Mouse (Mus musculus) erythroblast, embryonic 14.5 days (primary cell): ENCODE data around the gene Kdm4b. TPM values are rescaled to one million over a fixed set of nuclear protein-coding genes. Genes with fewer than 3 reads are reported as not detected.

ENCODE experiments used
- H3K27me3 ChIP-seq: 2 replicates; pipeline ENCODE4 v1.6.1; 2012; ENCODE audit warnings: inconsistent platforms; ENCODE audit not compliant: control insufficient read depth
- H3K36me3 ChIP-seq: 2 replicates; pipeline ENCODE4 v1.6.1; 2012; ENCODE audit warnings: mild to moderate bottlenecking, inconsistent platforms; ENCODE audit not compliant: control insufficient read depth
- H3K4me1 ChIP-seq: 2 replicates; pipeline ENCODE4 v1.6.1; 2012; ENCODE audit warnings: inconsistent platforms; ENCODE audit not compliant: control insufficient read depth
- H3K4me3 ChIP-seq: replicated peaks from 2 replicates; pipeline ENCODE3; 2012; ENCODE audit warnings: moderate library complexity, mild to moderate bottlenecking, inconsistent platforms
- H3K9me3 ChIP-seq: 2 replicates; pipeline ENCODE4 v1.6.1; 2012; ENCODE audit warnings: low read length, inconsistent platforms, mixed read lengths; ENCODE audit not compliant: control insufficient read depth
- GATA1 ChIP-seq: IDR thresholded peaks from 2 replicates; pipeline ENCODE4 v1.6.1; 2012; ENCODE audit warnings: low read length, inconsistent platforms, mixed read lengths
- TAL1 ChIP-seq: IDR thresholded peaks from 3 replicates; pipeline ENCODE4 v1.6.1; 2012; ENCODE audit warnings: low read length, inconsistent platforms, mixed read lengths
- polyA plus RNA-seq: library from polyadenylated mRNA; stranded (reverse); fragments of >175 nt; gene quantifications from 2 replicates; pipeline ENCODE4 v1.2.3, GENCODE M21; 2012

Gene Kdm4b
- polyA plus RNA-seq, 1 experiment: 1.1 TPM

DNA sequence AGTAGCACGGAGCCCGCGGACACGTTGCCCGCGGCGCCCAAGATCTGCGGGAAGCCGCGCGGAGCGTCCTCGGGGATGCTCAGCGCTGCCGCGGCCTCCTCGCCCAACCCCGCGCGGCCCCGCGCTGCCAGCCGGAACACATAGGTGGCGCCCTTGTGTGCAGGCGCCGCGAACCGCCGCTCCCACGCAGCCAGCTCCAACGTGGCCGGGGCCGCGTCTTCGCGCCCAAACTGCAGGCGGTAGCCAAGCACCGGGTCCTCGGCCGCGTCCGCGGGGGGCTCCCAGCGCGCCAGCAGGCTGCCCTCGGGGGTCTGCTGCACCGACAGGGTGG, 99.7 kb downstream of the Kdm4b start:
- H3K4me1 ChIP-seq: peaks cover 15% of the 10 kb centered on the region
- peaks cover 9% of the 10 kb centered on the region; the same call in 1 of the 2 replicates for H3K36me3 ChIP-seq
- no peak for TF ChIP-seq GATA1
- no peak for TF ChIP-seq TAL1
- peaks cover 23% of the 10 kb centered on the region for H3K27me3 ChIP-seq
- H3K9me3 ChIP-seq: no peaks in the 10 kb centered on the region
- peak overlapping the region; percentile 53 for H3K4me3 ChIP-seq

DNA sequence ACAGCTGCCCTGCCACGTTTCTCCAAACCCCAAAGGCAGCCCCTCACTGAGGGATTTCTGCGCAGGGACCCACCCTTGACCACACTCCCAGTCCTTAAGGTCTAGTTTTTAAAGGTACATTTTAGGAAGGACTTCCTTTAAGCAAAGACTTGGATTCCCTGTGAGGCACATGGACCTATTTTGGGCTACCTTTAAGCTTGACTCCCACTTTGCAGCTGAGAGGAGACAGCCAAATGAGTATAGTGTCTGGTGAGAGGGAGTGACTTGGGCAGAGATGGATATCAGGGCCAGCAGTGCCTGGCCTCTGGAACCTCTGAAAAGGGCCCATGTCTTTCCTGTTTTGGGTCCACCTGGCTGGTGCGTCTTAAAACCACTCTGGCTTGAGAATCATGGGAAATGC, 100.1 kb downstream of the Kdm4b start:
- H3K4me3 ChIP-seq: no peak overlapping the region
- no peaks in the 10 kb centered on the region for H3K9me3 ChIP-seq
- peaks cover 9% of the 10 kb centered on the region; the same call in 1 of the 2 replicates for H3K36me3 ChIP-seq
- no peak for TF ChIP-seq GATA1
- no peak for TF ChIP-seq TAL1
- H3K4me1 ChIP-seq: peaks cover 15% of the 10 kb centered on the region
- H3K27me3 ChIP-seq: peaks cover 23% of the 10 kb centered on the region

DNA sequence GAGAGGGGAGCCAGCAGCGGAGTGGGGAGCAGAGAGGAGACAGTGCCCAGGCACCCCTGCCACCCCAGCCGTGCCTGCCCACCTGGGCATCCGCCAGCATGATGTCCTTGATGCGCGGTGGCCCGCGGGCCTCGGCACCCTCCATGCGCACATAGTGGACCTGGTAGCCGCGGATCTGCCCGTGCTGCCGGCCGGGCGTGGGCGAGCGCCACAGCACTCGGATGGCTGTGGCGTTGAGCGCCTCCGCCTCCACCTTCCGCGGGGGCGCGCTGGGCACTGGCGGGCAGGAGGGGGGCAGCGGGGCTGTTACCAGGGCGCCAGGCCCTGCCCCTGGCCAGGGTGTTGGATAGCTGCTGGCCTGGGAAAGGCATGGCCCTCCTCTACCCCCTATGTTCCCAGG, 102.0 kb downstream of the Kdm4b start:
- H3K36me3 ChIP-seq: peaks cover 9% of the 10 kb centered on the region; the same call in 1 of the 2 replicates
- H3K9me3 ChIP-seq: no peaks in the 10 kb centered on the region
- H3K4me1 ChIP-seq: peaks cover 15% of the 10 kb centered on the region
- H3K4me3 ChIP-seq: no peak overlapping the region
- TF ChIP-seq TAL1 (no peak), GATA1 (no peak)
- peaks cover 23% of the 10 kb centered on the region for H3K27me3 ChIP-seq

DNA sequence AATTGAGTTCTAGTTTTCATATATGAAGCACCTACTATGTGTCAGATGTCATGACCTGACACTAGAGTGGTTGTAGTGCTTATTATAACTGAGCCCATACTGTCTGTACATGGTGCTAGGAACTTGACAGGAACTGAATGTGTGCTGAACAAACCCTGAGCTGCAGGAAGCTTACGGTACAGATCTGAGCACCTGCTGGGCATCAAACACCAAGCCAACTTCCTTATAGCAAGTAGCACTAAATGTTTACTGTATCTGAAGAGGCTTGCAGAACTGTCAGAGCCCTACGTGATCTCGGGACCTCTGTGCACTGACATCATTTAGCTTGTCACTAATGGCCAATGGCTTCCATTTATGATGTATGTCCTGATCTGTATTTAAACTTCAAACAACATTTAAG, 105.7 kb downstream of the Kdm4b start:
- Histone ChIP-seq H3K36me3 (peaks cover 6% of the 10 kb centered on the region), H3K9me3 (peaks cover 4% of the 10 kb centered on the region; the same call in 1 of the 2 replicates), H3K4me3 (no peak overlapping the region), H3K4me1 (no peaks in the 10 kb centered on the region), H3K27me3 (no peaks in the 10 kb centered on the region)
- TF ChIP-seq TAL1 (no peak), GATA1 (no peak)

DNA sequence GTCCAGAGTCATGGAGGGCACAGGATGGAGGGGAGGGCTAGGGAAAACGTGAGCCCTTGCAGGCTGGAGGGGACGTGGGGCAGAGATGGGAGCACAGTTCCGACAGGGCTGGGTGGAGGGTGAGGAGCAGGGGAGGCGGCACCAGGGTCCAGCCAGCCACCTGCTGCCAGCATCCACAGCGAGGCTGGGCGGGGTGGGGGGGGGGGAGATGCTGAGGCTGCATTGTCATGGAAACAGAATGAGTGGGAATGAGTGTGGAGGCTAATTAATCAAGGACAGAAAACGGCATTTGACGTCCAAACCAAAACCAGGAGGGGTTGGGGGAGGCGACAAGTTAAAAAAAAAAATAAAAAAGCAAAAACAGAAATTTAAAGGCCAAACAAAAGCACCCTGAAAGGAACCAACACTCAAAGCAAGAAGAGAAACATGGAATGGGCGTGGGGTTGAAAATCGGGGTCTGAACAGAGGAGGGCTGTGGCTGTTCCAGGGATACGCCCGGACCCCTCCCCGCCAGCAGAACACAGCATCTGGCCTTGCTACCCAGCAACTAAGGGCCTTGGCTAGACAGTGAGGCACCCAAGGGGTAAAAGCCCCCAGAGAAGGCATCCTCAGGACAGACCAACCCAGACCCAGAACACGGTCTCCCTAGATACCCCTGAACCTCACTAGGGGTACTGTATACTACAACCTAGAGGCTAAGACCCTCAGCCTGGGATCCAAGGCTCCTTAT, 114.0 kb downstream of the Kdm4b start:
- Histone ChIP-seq H3K27me3 (no peaks in the 10 kb centered on the region), H3K4me3 (no peak overlapping the region), H3K9me3 (peaks cover 10% of the 10 kb centered on the region; the same call in 1 of the 2 replicates), H3K36me3 (peaks cover 10% of the 10 kb centered on the region), H3K4me1 (no peaks in the 10 kb centered on the region)
- TF ChIP-seq TAL1 (no peak), GATA1 (no peak)

DNA sequence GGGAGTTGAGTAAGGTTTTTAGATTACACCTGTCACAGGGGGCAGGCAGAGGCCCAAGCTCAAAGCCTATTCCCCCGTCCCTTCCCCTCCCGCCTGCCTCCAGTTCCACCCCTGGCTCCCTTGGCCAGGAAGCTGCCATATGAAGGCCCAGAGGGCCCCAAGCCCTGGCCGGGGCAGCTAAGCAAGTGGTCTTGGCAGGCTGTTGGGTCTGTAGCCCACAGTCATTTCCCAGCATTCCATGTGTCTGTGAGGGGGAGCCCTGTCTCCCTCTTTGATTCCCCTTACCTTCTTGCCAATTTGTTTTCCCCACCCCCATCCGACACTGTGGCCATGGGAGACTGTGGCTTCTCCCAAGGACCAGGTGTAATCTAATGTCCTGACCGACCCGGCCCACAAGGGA, 116.5 kb downstream of the Kdm4b start:
- Histone ChIP-seq H3K36me3 (peaks cover 10% of the 10 kb centered on the region; the same call in 1 of the 2 replicates), H3K27me3 (no peaks in the 10 kb centered on the region), H3K9me3 (peaks cover 3% of the 10 kb centered on the region; the same call in 1 of the 2 replicates), H3K4me3 (no peak overlapping the region), H3K4me1 (no peaks in the 10 kb centered on the region)
- no peak for TF ChIP-seq GATA1
- no peak for TF ChIP-seq TAL1

DNA sequence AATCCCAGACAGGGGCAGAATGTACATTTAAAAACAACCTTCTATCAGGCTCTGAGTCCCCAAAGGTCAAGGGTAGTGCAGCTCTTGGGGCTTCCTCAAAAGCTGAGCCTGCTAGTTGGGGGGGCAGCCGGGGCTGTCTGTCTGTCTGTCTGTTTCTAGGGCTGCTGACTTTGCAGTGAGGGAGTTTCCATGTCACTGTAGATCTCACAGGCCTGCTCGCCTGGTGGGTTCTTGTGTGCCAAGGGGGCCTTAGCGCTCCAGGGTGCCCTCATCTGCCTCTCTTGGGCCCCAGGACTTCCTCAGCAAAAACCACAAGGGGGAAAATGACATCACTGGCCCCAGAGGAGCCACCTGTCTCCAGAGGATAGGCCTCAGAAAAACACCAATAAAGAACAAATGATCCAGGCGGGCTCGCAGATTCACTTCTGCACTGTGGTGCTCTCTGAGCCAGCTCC, 117.5 kb downstream of the Kdm4b start:
- peaks cover 10% of the 10 kb centered on the region; the same call in 1 of the 2 replicates for H3K36me3 ChIP-seq
- no peaks in the 10 kb centered on the region for H3K27me3 ChIP-seq
- no peaks in the 10 kb centered on the region for H3K9me3 ChIP-seq
- H3K4me3 ChIP-seq: no peak overlapping the region
- no peak for TF ChIP-seq GATA1
- TF ChIP-seq TAL1: no peak
- no peaks in the 10 kb centered on the region for H3K4me1 ChIP-seq

DNA sequence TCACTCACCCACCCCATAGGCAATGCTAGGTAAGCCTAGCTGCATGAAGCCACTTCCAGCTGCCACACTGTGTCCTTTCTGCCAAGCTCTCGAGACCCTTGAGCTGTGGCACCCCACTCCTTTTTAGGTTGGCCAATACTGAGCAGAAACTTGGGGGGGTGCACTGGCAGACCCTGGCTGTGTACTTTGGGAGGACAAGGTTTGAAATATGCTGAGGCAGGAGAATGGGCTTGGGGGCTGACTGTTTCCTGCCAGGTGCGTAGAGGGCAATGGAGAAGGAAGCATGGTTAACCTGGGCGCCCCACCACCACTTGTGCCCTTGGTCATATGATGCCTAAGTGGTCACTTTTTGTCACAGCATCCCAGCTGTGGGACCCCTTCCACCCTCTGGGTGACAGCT, 118.9 kb downstream of the Kdm4b start:
- Histone ChIP-seq H3K27me3 (no peaks in the 10 kb centered on the region), H3K4me1 (no peaks in the 10 kb centered on the region), H3K36me3 (peaks cover 16% of the 10 kb centered on the region; the same call in 1 of the 2 replicates), H3K9me3 (no peaks in the 10 kb centered on the region), H3K4me3 (no peak overlapping the region)
- TF ChIP-seq GATA1: no peak
- TF ChIP-seq TAL1: no peak

DNA sequence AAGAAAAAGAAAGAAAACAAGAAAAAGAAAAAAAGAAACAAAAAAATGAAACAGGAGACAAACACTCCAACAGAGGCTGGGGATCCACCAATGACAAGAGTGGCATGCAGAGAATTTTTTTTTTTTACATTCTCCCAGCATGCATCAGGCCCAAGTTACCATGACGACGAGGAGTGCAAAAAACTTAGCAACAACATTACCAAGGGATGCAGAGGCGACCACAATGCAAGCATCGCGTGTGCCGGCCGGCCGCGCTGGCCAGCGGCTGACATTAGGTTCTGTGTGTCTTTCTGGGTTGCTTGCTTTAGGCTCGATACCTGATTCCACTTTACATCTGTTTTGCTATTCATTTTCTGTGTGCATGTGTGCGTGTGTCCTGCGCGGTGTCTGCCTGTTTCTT, 119.5 kb downstream of the Kdm4b start:
- Histone ChIP-seq H3K9me3 (no peaks in the 10 kb centered on the region), H3K27me3 (no peaks in the 10 kb centered on the region), H3K4me3 (no peak overlapping the region), H3K4me1 (no peaks in the 10 kb centered on the region), H3K36me3 (peaks cover 18% of the 10 kb centered on the region; the same call in 1 of the 2 replicates)
- no peak for TF ChIP-seq TAL1
- TF ChIP-seq GATA1: no peak
